Mouse (Mus musculus) heart, embryonic 12.5 days (tissue): ENCODE results near the gene Ppp1r32. TPM values are rescaled to one million over a fixed set of nuclear protein-coding genes. Genes with fewer than 3 reads are reported as not detected.

Experiments
- ATAC-seq: fragments of 200-750 bp; cut with Nextera tagmentation; 2 replicates; pipeline ENCODE4 v1.8.0; 2017; ENCODE audit warnings: moderate TSS enrichment, moderate library complexity; ENCODE audit not compliant: insufficient number of reproducible peaks, low FRiP score
- H3K27ac ChIP-seq: fragments of 300-500 bp; sonication (generic); 2 replicates; pipeline ENCODE4 v1.5.1; 2016; ENCODE audit warnings: mild to moderate bottlenecking, moderate library complexity; ENCODE audit not compliant: poor library complexity, severe bottlenecking
- H3K27me3 ChIP-seq: fragments of 300-500 bp; sonication (generic); replicated peaks from 2 replicates; pipeline ENCODE4 v1.6.1; 2016; ENCODE audit warnings: mild to moderate bottlenecking, moderate library complexity
- H3K36me3 ChIP-seq: fragments of 300-500 bp; sonication (generic); 2 replicates; pipeline ENCODE4 v1.6.1; 2016; ENCODE audit warnings: mild to moderate bottlenecking, moderate library complexity
- H3K4me1 ChIP-seq: fragments of 300-500 bp; sonication (generic); replicated peaks from 2 replicates; pipeline ENCODE4 v1.6.1; 2016; ENCODE audit warnings: mild to moderate bottlenecking
- H3K4me2 ChIP-seq: fragments of 300-500 bp; sonication (generic); 2 replicates; pipeline ENCODE4 v1.6.1; 2016; ENCODE audit warnings: mild to moderate bottlenecking, moderate library complexity
- H3K4me3 ChIP-seq: fragments of 300-500 bp; sonication (generic); 2 replicates; pipeline ENCODE4 v1.5.1; 2016; ENCODE audit warnings: mild to moderate bottlenecking
- H3K9ac ChIP-seq: fragments of 300-500 bp; sonication (generic); 2 replicates; pipeline ENCODE4 v1.6.1; 2016; ENCODE audit warnings: mild to moderate bottlenecking, moderate library complexity
- H3K9me3 ChIP-seq: fragments of 300-500 bp; sonication (generic); replicated peaks from 2 replicates; pipeline ENCODE4 v1.6.1; 2016; ENCODE audit warnings: mild to moderate bottlenecking, moderate library complexity
- WGBS: fragments of 180-500 bp; shearing (Covaris S2); methylation state at CpG from one replicate; pipeline ENCODE4 v1.1.7; 2016; 5-methylcytosine and 5-hydroxymethylcytosine counted together
- polyA plus RNA-seq: library from polyadenylated mRNA; unstranded; fragments of >200 nt; fragmentation: Nextera tagmentation; extraction: Ambion mirVana; gene quantifications from 2 replicates; pipeline ENCODE4 v1.2.1, GENCODE M21; 2016

Gene Ppp1r32
- polyA plus RNA-seq, 1 experiment from 2014 or later: not detected

DNA sequence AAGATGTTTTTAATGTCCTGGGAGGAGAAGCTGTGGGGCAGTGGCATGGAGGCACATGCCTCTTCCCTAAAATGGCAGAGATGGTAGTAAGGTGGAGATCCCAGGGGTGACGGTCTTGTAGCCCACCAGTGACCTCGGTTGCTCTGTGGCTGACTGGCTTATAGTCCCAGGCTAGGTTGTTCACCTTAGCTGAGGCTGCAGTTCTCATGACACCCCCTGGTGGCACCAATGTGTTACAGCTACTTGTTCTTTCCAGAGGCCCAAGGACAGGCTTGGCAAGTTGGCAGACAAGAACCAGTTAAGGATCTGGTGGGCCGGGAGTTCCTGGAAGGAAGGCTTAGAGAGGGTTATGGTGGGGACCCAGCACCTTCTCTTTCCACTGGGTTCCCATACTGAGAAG, 46.8 kb downstream of the Ppp1r32 start:
- Histone ChIP-seq H3K27me3 (peaks cover 24% of the 10 kb centered on the region), H3K4me3 (no peak overlapping the region), H3K9me3 (no peaks in the 10 kb centered on the region), H3K4me2 (no peak overlapping the region), H3K36me3 (no peaks in the 10 kb centered on the region), H3K4me1 (peaks cover 34% of the 10 kb centered on the region), H3K9ac (no peak overlapping the region), H3K27ac (no peak overlapping the region)
- ATAC-seq: no peak
- WGBS: 36% methylated on average over 3 of the region's 3 CpGs

DNA sequence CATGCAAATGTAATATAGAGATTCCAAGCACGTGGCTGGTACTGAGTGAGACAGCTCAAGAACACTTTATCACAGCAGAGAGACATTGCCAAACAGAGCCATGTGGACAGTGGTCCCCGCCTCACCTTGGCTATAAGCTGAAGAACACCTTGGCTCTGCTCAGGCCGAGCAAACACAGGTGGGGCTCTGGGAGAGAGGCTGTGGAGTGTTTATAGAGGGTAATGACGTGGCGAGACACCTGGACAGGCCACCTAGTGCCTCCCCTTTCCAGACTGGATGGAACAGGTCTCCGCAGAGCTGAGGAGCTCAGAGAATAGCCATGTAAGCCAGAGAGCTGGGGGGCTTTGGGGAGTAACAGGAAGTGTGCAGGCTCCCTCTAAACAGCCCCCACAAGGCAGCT, 47.8 kb downstream of the Ppp1r32 start:
- Histone ChIP-seq H3K27ac (no peak overlapping the region), H3K4me2 (no peak overlapping the region), H3K4me3 (no peak overlapping the region), H3K9me3 (no peaks in the 10 kb centered on the region), H3K36me3 (no peaks in the 10 kb centered on the region), H3K27me3 (peaks cover 24% of the 10 kb centered on the region), H3K9ac (no peak overlapping the region), H3K4me1 (peaks cover 34% of the 10 kb centered on the region)
- no peak for ATAC-seq
- WGBS: 71% methylated on average over 6 of the region's 6 CpGs

DNA sequence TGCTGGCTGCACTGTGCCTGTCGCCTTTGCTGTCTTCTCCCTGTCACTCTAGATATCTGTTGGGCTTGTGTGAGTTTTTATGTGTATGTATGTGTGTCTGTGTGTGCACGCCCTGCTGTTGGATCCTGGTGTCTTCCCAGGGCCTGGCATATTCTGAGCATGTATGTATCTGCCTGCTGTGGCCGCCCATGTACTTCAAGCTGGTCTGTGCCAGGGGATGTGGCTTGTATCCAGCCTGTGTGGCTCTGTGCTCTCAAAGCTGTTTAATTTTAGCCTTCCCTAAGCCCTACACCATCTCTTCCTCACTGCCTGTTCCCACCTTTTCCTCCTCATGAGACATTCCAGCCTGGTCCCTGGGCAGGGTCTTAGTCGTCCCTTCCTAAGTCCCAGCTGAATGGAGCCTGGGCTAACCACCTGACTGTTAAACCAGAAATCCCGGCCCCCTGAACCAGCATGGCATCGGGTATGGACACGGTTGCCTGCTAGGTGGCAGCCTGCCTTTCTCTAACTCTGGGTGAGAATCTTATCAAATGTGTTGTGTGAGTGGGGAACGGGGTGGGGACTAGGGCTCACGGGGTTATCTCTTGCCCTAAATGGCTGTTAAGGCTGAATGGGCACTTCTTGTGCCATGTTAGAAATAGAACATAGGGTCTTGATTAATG, 48.7 kb downstream of the Ppp1r32 start:
- no peaks in the 10 kb centered on the region for H3K36me3 ChIP-seq
- H3K4me2 ChIP-seq: no peak overlapping the region
- WGBS: 48% methylated on average over 9 of the region's 9 CpGs
- no peak overlapping the region for H3K4me3 ChIP-seq
- no peak overlapping the region for H3K27ac ChIP-seq
- ATAC-seq: no peak
- H3K9me3 ChIP-seq: no peaks in the 10 kb centered on the region
- H3K27me3 ChIP-seq: peaks cover 25% of the 10 kb centered on the region
- H3K9ac ChIP-seq: no peak overlapping the region
- H3K4me1 ChIP-seq: peaks cover 34% of the 10 kb centered on the region

DNA sequence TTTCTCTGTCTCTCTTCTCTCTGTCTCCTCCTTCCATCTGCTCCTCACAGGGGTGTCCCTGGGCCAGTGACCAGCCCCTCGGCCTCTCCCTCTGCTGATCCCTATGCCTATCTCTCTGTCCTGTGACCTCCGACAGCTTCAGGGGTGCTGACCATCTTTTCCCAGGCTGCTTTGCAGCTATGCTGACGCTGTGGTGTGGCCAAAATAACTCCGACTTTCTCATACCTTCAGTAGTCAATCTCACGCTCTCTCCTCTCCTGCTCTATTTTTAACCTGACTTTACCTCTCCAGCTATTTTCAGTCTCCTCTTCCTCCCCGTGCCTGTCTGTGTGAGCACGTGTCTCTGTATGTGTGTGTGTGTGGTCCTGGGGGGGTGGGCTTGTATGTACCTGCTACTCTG, 49.5 kb downstream of the Ppp1r32 start:
- 0 out of 2 replicates have a peak, but pooled peaks have one; percentile 4 for ATAC-seq
- no peak overlapping the region for H3K9ac ChIP-seq
- 43% methylated on average over 7 of the region's 7 CpGs for WGBS

DNA sequence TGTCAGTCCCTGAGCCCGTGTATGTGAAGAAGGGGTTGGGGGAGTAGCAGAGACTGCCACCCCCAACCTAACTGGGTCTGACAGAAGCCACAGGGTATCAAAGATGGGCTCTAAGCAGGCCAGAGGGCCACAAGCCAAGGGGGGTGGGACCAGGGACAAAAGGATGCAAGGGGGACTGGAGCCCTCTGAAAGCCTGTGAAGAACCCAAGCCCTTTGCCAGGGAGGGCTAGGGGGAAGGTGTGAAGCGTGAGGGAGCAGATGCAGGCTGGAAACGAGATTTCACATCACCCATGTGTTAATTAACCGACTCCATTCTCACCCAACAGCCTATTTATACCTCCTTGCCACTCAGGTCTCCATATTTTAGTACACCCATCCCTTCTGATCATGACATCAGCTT, 50.9 kb downstream of the Ppp1r32 start:
- Histone ChIP-seq H3K9ac (no peak overlapping the region), H3K4me2 (no peak overlapping the region), H3K9me3 (no peaks in the 10 kb centered on the region), H3K27me3 (peaks cover 38% of the 10 kb centered on the region), H3K36me3 (no peaks in the 10 kb centered on the region), H3K27ac (no peak overlapping the region), H3K4me3 (no peak overlapping the region), H3K4me1 (peaks cover 30% of the 10 kb centered on the region)
- ATAC-seq: no peak
- WGBS: 45% methylated on average over 4 of the region's 4 CpGs

More for the DNA sequence above, 49.5 kb downstream of the Ppp1r32 start:
- Histone ChIP-seq H3K27me3 (peaks cover 25% of the 10 kb centered on the region), H3K4me3 (no peak overlapping the region), H3K9me3 (no peaks in the 10 kb centered on the region), H3K4me2 (peak overlapping the region; percentile 25; the same call in 1 of the 2 replicates), H3K27ac (no peak overlapping the region), H3K36me3 (no peaks in the 10 kb centered on the region), H3K4me1 (peaks cover 34% of the 10 kb centered on the region)

DNA sequence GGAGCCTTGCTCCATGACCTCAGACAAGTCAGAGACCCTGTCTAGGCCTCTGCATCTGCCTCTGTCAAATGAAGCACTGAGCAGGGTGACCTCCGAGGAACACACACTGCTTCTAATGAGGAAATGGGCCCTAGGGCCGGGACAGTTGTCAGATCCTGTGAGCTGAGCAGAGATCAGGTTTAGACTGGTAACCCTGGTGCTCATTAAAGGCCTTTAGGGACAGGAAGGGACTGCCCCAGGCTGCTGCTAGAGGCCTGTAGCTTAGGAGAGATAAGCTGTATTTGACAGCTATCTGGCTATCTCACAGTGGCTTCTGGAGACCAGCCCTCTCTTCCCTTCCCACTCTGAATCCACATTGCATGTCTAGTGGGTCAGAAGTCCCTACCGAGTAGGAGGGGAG, 51.3 kb downstream of the Ppp1r32 start:
- Histone ChIP-seq H3K4me3 (no peak overlapping the region), H3K9ac (no peak overlapping the region), H3K9me3 (no peaks in the 10 kb centered on the region), H3K4me1 (peaks cover 32% of the 10 kb centered on the region), H3K27me3 (peaks cover 42% of the 10 kb centered on the region), H3K36me3 (no peaks in the 10 kb centered on the region), H3K27ac (no peak overlapping the region), H3K4me2 (no peak overlapping the region)
- WGBS: 15% methylated on average over 3 of the region's 3 CpGs
- ATAC-seq: no peak

DNA sequence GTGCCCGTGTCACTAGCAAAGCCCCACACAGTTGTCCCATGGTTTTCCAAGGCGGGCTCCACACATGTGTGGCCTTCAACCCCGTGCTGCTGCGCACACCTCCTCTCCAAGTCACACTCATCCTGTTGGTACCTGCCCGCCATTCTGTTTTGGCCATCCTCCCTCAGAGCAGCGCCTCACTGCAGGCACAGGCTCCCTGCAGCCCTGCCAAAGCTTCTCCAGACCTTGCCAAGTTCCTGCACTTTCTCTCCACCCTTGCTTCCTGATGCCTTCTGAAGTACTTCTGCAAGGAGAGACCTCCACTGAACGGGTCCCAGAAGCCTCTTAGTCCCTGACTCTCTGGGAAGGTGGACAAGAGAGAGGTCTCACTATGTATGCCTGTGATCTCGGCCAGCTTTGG, 53.4 kb downstream of the Ppp1r32 start:
- no peak overlapping the region for H3K9ac ChIP-seq
- no peaks in the 10 kb centered on the region for H3K36me3 ChIP-seq
- no peak for ATAC-seq
- no peak overlapping the region for H3K4me2 ChIP-seq
- H3K27ac ChIP-seq: no peak overlapping the region
- peaks cover 53% of the 10 kb centered on the region for H3K27me3 ChIP-seq
- no peaks in the 10 kb centered on the region for H3K9me3 ChIP-seq
- H3K4me3 ChIP-seq: no peak overlapping the region
- H3K4me1 ChIP-seq: peaks cover 38% of the 10 kb centered on the region
- 75% methylated on average over 8 of the region's 8 CpGs for WGBS

DNA sequence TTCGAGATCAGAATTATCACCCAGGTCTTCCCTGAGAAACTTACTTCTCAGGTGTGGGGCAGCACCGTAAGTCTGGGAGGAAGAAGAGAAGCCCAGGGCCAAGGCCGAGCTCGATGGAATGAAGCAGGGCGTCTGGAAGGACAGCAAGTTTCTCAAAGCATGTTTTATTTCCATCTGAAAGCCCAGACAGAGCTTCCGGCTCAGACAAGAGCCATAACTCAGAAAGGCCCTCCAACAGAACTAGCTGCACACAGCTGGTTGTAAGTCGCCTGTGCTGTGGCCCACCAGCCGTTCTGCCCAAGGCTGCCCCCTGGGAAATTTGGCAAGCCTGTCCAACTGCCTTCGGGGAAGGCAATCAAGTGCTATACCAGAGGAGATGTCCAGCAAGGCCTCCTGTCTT, 55.3 kb downstream of the Ppp1r32 start:
- ATAC-seq: no peak
- peaks cover 28% of the 10 kb centered on the region for H3K4me1 ChIP-seq
- H3K36me3 ChIP-seq: no peaks in the 10 kb centered on the region
- peaks cover 67% of the 10 kb centered on the region for H3K27me3 ChIP-seq
- H3K4me2 ChIP-seq: no peak overlapping the region
- H3K4me3 ChIP-seq: no peak overlapping the region
- WGBS: 79% methylated on average over 9 of the region's 9 CpGs
- no peaks in the 10 kb centered on the region for H3K9me3 ChIP-seq
- H3K9ac ChIP-seq: no peak overlapping the region
- no peak overlapping the region for H3K27ac ChIP-seq

DNA sequence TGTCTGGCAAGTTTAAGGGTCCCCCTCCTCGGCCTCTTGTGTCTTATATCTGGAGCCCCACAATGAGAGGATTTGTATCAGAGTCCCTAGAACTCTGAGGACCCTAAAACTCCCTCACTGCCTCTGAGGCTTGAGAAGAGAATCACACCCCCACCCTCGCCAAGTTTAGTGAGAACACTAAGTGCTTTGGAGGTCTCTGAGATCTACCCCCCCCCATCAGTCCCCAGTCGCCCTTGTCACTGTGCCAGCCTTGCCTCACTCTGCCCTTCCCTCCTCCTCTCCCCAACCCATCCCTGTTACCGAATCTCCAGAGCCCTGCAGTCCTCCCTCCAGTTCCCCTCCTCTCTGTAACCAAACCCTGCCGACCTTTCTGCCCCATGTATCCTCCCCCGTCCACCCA, 55.9 kb downstream of the Ppp1r32 start:
- Histone ChIP-seq H3K4me3 (no peak overlapping the region), H3K4me1 (peaks cover 31% of the 10 kb centered on the region), H3K27me3 (peaks cover 70% of the 10 kb centered on the region), H3K27ac (no peak overlapping the region), H3K9me3 (no peaks in the 10 kb centered on the region), H3K4me2 (no peak overlapping the region), H3K9ac (no peak overlapping the region), H3K36me3 (no peaks in the 10 kb centered on the region)
- WGBS: 41% methylated on average over 6 of the region's 6 CpGs
- ATAC-seq: no peak

DNA sequence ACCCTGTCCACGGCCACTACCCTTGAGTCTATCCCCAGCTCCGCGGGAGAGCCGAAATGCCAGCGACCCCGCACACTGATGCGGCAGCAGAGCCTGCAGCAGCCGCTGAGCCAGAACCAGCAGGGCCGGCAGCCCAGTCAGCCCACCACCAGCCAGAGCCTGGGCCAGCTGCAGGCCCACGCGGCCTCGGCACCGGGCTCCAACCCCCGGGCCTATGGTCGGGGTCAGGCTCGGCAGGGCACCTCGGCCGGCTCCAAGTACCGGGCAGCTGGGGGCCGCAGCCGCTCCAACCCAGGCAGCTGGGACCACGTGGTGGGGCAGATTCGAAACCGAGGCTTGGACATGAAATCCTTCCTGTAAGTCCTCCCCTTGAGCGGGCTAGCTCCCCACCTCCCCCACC, 56.4 kb downstream of the Ppp1r32 start:
- peaks cover 75% of the 10 kb centered on the region for H3K27me3 ChIP-seq
- WGBS: 37% methylated on average over 25 of the region's 25 CpGs
- no peak overlapping the region for H3K4me3 ChIP-seq

DNA sequence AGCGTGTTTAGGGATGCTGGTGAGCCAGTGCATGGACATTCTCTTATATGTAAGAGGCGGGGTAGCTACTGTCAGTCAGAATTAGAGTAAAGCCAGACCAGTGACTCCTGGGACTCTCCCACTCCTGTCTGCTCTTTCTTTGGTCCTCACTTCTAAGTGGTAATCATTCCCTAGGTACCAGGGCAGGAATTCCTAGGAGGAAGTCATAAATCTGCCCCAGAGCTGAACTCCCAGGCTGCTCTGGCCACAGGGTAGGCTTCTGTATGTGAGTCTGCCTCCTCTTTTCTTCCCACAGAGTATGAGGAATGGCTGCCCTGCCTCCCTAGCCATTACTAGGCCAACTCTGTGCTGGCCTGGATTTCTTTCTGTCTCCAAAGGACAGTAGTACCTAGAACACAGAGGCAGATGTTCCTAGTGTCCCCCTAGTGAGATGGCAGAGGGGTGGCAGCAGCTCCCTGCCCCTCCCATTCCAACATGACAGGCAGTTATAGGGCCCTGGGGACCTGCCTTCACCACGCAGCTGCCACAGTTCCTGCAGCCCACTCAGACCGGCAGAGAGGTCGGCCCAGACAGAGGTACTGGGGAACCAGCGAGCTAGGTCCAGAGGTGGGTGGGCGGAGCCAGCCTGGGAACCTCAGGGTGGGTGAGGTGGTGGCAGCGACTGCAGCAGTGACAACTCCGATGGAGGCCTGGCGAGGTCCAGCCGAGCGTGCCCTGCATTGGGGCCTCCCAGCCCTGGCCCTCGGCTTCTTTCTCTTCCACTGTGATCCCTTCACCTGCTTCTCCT, 57.1 kb downstream of the Ppp1r32 start:
- H3K4me3 ChIP-seq: no peak overlapping the region
- no peaks in the 10 kb centered on the region for H3K36me3 ChIP-seq
- no peaks in the 10 kb centered on the region for H3K9me3 ChIP-seq
- peaks cover 76% of the 10 kb centered on the region for H3K27me3 ChIP-seq
- H3K9ac ChIP-seq: no peak overlapping the region
- ATAC-seq: no peak
- 44% methylated on average over 13 of the region's 13 CpGs for WGBS
- H3K4me1 ChIP-seq: peaks cover 33% of the 10 kb centered on the region
- H3K27ac ChIP-seq: no peak overlapping the region
- no peak overlapping the region for H3K4me2 ChIP-seq

More for the DNA sequence above, 56.4 kb downstream of the Ppp1r32 start:
- Histone ChIP-seq H3K4me2 (no peak overlapping the region), H3K9me3 (no peaks in the 10 kb centered on the region), H3K36me3 (no peaks in the 10 kb centered on the region), H3K4me1 (peaks cover 31% of the 10 kb centered on the region), H3K27ac (no peak overlapping the region), H3K9ac (no peak overlapping the region)
- no peak for ATAC-seq
